Mouse (Mus musculus) CH12F3 (cell line): ENCODE results near the gene Lrrc74b.

Experiments used
- in situ Hi-C: fragments of 300-500 bp; cut with MboI; formaldehyde crosslinking; loops from 2 replicates; pipeline ENCODE4 v1.14.3; 2020; ENCODE audit warnings: low sequenced_read_pairs

Lrrc74b gene

DNA sequence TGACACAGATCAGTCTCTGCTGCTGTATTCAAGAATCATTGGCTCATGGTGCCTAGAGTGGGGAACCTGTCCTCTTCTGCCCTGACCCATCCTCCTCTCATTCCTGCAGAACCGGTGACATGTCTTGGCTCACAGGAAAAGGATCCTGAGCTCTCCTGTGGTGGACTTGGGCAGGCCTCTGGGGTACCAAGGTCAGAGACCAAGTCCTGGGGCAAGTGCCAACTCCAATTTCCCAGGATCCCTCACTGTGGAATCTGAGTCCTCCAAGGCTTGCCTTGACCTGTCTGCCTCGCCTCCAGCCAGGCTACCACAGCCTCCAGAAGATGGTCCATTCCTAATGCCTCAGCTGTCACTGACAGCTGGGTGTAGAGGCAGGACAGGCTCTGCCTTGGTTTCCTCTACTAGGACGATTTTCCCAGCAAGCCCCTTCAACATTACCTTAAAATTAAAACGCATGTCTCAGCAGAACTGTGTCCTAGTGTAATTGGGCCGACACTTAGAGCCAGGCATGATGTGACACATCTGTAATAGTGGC is 54.0 kb downstream of the Lrrc74b start:
- in situ Hi-C loops, result no loop called here

DNA sequence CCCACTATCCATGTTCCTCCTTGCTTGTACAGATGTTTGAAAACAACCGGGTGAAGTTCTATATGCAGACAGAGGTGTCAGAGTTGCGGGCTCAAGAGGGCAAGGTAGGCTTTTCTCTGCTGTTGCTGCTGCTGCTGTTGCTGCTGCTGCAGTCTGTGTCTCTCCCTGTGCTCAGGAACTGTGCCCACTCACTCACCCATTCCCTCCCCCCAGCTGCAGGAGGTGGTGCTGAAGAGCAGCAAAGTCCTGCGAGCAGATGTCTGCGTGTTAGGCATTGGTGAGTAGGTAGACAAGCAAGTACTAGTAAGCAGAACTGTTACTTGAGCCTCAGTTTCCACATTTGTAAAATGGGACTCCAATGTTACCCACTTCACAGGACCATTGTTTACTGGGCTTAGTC is 58.4 kb downstream of the Lrrc74b start:
- in situ Hi-C loops, result no loop called here

DNA sequence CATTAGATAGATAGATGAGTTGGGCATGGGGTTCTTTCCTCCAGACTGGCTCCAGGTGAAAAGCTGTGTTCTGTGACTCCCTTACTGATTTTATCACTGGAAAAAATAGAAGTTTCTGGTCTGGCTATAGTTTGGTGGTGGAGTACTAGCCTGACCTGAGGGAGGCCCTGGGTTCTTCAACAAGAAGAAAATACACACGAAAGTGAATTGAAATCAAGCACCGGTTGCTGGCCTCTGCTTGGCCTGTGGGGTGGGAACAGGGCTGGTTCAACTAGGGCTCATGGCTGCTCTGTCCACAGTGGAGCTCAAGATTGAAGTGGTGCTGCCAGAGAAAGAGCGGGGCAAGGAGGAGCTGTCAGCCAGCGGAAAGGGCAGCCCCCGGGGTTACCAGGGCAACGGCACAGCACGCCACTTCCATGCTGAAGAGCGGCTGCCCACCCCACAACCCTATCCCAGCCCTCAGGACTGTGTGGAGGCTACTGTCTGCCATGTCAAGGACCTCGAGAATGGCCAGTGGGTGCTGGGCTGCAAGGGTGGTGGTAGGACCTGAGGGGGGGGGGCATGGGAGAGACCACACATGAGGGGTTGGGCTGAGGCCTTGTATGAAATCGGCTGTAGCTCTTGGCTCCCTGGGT is 61.7 kb downstream of the Lrrc74b start:
- in situ Hi-C loops, result no loop called here

GRCm38 (mm10) chr16:17496499-17497305 is 64.3 kb downstream of the Lrrc74b start:
- in situ Hi-C loops, result no loop called here
